Mouse (Mus musculus): ENCODE data around the gene Sirt2. TPM values are rescaled to one million over a fixed set of nuclear protein-coding genes. Genes with fewer than 3 reads are reported as not detected.
A peak's percentile ranks its signal among the peaks of the same experiment; 100 is the strongest.

Sirt2 gene
- polyA plus RNA-seq, 1 experiment: 100.0 TPM

GRCm38 (mm10) chr7:28820358-28821260 lies 54.1 kb downstream of the Sirt2 start:
- H3K79me2 ChIP-seq (ENCODE audit: control insufficient read depth, insufficient read depth): peaks cover 29% of the 10 kb centered on the region
- H3K36me3 ChIP-seq (ENCODE audit: control insufficient read depth, insufficient read depth): peaks cover 60% of the 10 kb centered on the region
- H3K4me3 ChIP-seq: no peak overlapping the region
- no peak for TF ChIP-seq MYOD1 (IDR thresholded peaks at IDR 0.05; ENCODE audit: control insufficient read depth in 1 of 3, insufficient read length in 2 of 3, low read depth in 2 of 3)
- TF ChIP-seq REST (IDR thresholded peaks at IDR 0.05; ENCODE audit: insufficient read depth, insufficient read length): no peak
- 0 out of 2 replicates have a peak, but pooled peaks have one; percentile 2 for TF ChIP-seq CEBPB (IDR thresholded peaks at IDR 0.05; ENCODE audit: insufficient read depth, poor library complexity, severe bottlenecking)
- TF ChIP-seq POLR2AphosphoS2 (IDR thresholded peaks at IDR 0.05; ENCODE audit: insufficient read length, low read depth): peak; percentile 2
- TF ChIP-seq POLR2A (IDR thresholded peaks at IDR 0.05; ENCODE audit: insufficient read length, low read depth): peak; percentile 5
- TF ChIP-seq TCF12 (IDR thresholded peaks at IDR 0.05; ENCODE audit: insufficient read depth, poor library complexity, severe bottlenecking): no peak
- TF ChIP-seq USF1 (IDR thresholded peaks at IDR 0.05; ENCODE audit: low read depth): no peak
- TF ChIP-seq MYOG (IDR thresholded peaks at IDR 0.05; ENCODE audit: control insufficient read depth in 1 of 3, insufficient read depth in 1 of 3, insufficient read length in 2 of 3, low read depth in 2 of 3): no peak
- TF ChIP-seq TCF3 (IDR thresholded peaks at IDR 0.05; ENCODE audit: insufficient read length, low read depth): no peak
- TF ChIP-seq MAX (IDR thresholded peaks at IDR 0.05; ENCODE audit: low read depth): no peak
- peak overlapping the region; percentile 51 for H3K4me2 ChIP-seq (ENCODE audit: low read depth)
- H3ac ChIP-seq (ENCODE audit: control insufficient read depth, insufficient read length): no peak overlapping the region
- H3K27me3 ChIP-seq (ENCODE audit: control insufficient read depth, insufficient read depth, insufficient read length): no peaks in the 10 kb centered on the region

- H3K79me2 ChIP-seq (ENCODE audit: control insufficient read depth, insufficient read depth): peaks cover 21% of the 10 kb centered on the region
- H3K27me3 ChIP-seq (ENCODE audit: control insufficient read depth, insufficient read depth, insufficient read length): no peaks in the 10 kb centered on the region
- H3K36me3 ChIP-seq (ENCODE audit: control insufficient read depth, insufficient read depth): peaks cover 53% of the 10 kb centered on the region
- peak in 2 of 3 experiments; percentile 52 to 75 for TF ChIP-seq MYOD1 (IDR thresholded peaks at IDR 0.05; ENCODE audit: control insufficient read depth in 1 of 3, insufficient read length in 2 of 3, low read depth in 2 of 3)
- peak; percentile 44 for TF ChIP-seq POLR2AphosphoS2 (IDR thresholded peaks at IDR 0.05; ENCODE audit: insufficient read length, low read depth)
- peak in 1 of 3 experiments; percentile 75 for TF ChIP-seq MYOG (IDR thresholded peaks at IDR 0.05; ENCODE audit: control insufficient read depth in 1 of 3, insufficient read depth in 1 of 3, insufficient read length in 2 of 3, low read depth in 2 of 3)
- TF ChIP-seq TCF12 (IDR thresholded peaks at IDR 0.05; ENCODE audit: insufficient read depth, poor library complexity, severe bottlenecking): no peak
- TF ChIP-seq SRF (IDR thresholded peaks at IDR 0.05; ENCODE audit: control insufficient read depth, insufficient read length, low read depth): no peak
- no peak for TF ChIP-seq E2F4 (IDR thresholded peaks at IDR 0.05; ENCODE audit: insufficient read depth)
- peak; percentile 22 for TF ChIP-seq POLR2A (IDR thresholded peaks at IDR 0.05; ENCODE audit: insufficient read length, low read depth)
- no peak for TF ChIP-seq REST (IDR thresholded peaks at IDR 0.05; ENCODE audit: insufficient read depth, insufficient read length)
- no peak for TF ChIP-seq CEBPB (IDR thresholded peaks at IDR 0.05; ENCODE audit: insufficient read depth, poor library complexity, severe bottlenecking)
- TF ChIP-seq TCF3 (IDR thresholded peaks at IDR 0.05; ENCODE audit: insufficient read length, low read depth): no peak
- TF ChIP-seq USF1 (IDR thresholded peaks at IDR 0.05; ENCODE audit: low read depth): no peak
- no peak for TF ChIP-seq MAX (IDR thresholded peaks at IDR 0.05; ENCODE audit: low read depth)
- H3K4me3 ChIP-seq: no peak overlapping the region
- H3ac ChIP-seq (ENCODE audit: control insufficient read depth, insufficient read length): no peak overlapping the region
- peak overlapping the region; percentile 51 for H3K4me2 ChIP-seq (ENCODE audit: low read depth)
Measured at GRCm38 (mm10) chr7:28821261-28821831, 54.8 kb downstream of the Sirt2 start.

- Histone ChIP-seq H3ac (ENCODE audit: control insufficient read depth, insufficient read length) (no peak overlapping the region), H3K79me2 (ENCODE audit: control insufficient read depth, insufficient read depth) (peaks cover 9% of the 10 kb centered on the region), H3K27me3 (ENCODE audit: control insufficient read depth, insufficient read depth, insufficient read length) (no peaks in the 10 kb centered on the region), H3K36me3 (ENCODE audit: control insufficient read depth, insufficient read depth) (peaks cover 41% of the 10 kb centered on the region), H3K4me3 (no peak overlapping the region), H3K4me2 (ENCODE audit: low read depth) (no peak overlapping the region)
- no peak for TF ChIP-seq REST (IDR thresholded peaks at IDR 0.05; ENCODE audit: insufficient read depth, insufficient read length)
- TF ChIP-seq TCF12 (IDR thresholded peaks at IDR 0.05; ENCODE audit: insufficient read depth, poor library complexity, severe bottlenecking): no peak
- no peak for TF ChIP-seq MYOG (IDR thresholded peaks at IDR 0.05; ENCODE audit: control insufficient read depth in 1 of 3, insufficient read depth in 1 of 3, insufficient read length in 2 of 3, low read depth in 2 of 3)
- TF ChIP-seq SRF (IDR thresholded peaks at IDR 0.05; ENCODE audit: control insufficient read depth, insufficient read length, low read depth): no peak
- no peak for TF ChIP-seq MAX (IDR thresholded peaks at IDR 0.05; ENCODE audit: low read depth)
- peak; percentile 14 for TF ChIP-seq POLR2A (IDR thresholded peaks at IDR 0.05; ENCODE audit: insufficient read length, low read depth)
- no peak for TF ChIP-seq TCF3 (IDR thresholded peaks at IDR 0.05; ENCODE audit: insufficient read length, low read depth)
Measured at GRCm38 (mm10) chr7:28822556-28822955, 56.0 kb downstream of the Sirt2 start.

GRCm38 (mm10) chr7:28822993-28823903 lies 56.7 kb downstream of the Sirt2 start:
- Histone ChIP-seq H3K4me2 (ENCODE audit: low read depth) (no peak overlapping the region), H3ac (ENCODE audit: control insufficient read depth, insufficient read length) (no peak overlapping the region), H3K4me3 (no peak overlapping the region), H3K27me3 (ENCODE audit: control insufficient read depth, insufficient read depth, insufficient read length) (no peaks in the 10 kb centered on the region), H3K36me3 (ENCODE audit: control insufficient read depth, insufficient read depth) (peaks cover 34% of the 10 kb centered on the region), H3K79me2 (ENCODE audit: control insufficient read depth, insufficient read depth) (peaks cover 4% of the 10 kb centered on the region)
- TF ChIP-seq POLR2A (IDR thresholded peaks at IDR 0.05; ENCODE audit: insufficient read length, low read depth) (peak; percentile 22), POLR2AphosphoS2 (IDR thresholded peaks at IDR 0.05; ENCODE audit: insufficient read length, low read depth) (peak; percentile 88), MYOG (IDR thresholded peaks at IDR 0.05; ENCODE audit: control insufficient read depth in 1 of 3, insufficient read depth in 1 of 3, insufficient read length in 2 of 3, low read depth in 2 of 3) (no peak)

All from myocyte (in vitro differentiated cells).